Mouse (Mus musculus) right cerebral cortex, postnatal 36 days (tissue): ENCODE measurements at regions not wholly inside any gene's neighbourhood (a gene's known extent, or its start where the extent isn't known, plus 50 kb on each side); places are given as distances from the start of the nearest gene placed in this dataset.
"Not testable (repeated sequence)": the region's sequence is repeated elsewhere in the genome, so short reads cannot be mapped to it uniquely, and the experiment has no call there.

Source experiments
- DNase-seq, 2 experiments: peaks; one replicate each; pipeline ENCODE4 v3.0.0; 2022; ENCODE audit warnings: low spot score in 2 of 2, mixed read lengths in 1 of 2

- no peak for DNase-seq
Measured at GRCm38 (mm10) chr8:97251458-97251865, 1363.1 kb upstream of the Got2 start.

GRCm38 (mm10) chr8:97234551-97235107 lies 1346.3 kb upstream of the Got2 start:
- no peak for DNase-seq

- no peak for DNase-seq
Measured at GRCm38 (mm10) chr8:97232619-97233376, 1344.5 kb upstream of the Got2 start.

- no peak for DNase-seq
Measured at GRCm38 (mm10) chr8:97231652-97232051, 1343.3 kb upstream of the Got2 start.

- DNase-seq: no peak
Measured at GRCm38 (mm10) chr8:97191806-97192205, 1303.5 kb upstream of the Got2 start.

GRCm38 (mm10) chr8:97183831-97184230 lies 1295.5 kb upstream of the Got2 start:
- DNase-seq: not testable (repeated sequence)

- DNase-seq: not testable (repeated sequence)
Measured at GRCm38 (mm10) chr8:97182456-97182855, 1294.1 kb upstream of the Got2 start.
